In genomic region chr3:63637913-63638312, GRCm38 (mm10) we compare ENCODE assay signal across 25 mouse cellular contexts.
A peak's percentile ranks its signal among the peaks of the same experiment; 100 is the strongest.
DNase-seq lines count a peak whose midpoint lies in the region; ATAC-seq and TF ChIP-seq lines count a peak whose summit lies in the region.
"Had no signal": no experiment of that assay in that cellular context is flagged by ENCODE, and none has a peak within 500 bp of the region (broad histone marks: within the 10 kb centered on the region; RNA-seq: fewer than 3 reads in every experiment).

No protein-coding gene starts in this region.

- H3K27ac ChIP-seq in hindbrain, embryonic 12.5 days, result no peak overlapping the region
- no peak overlapping the region for H3K27ac ChIP-seq in hindbrain, embryonic 10.5 days
- no peak overlapping the region for H3K27ac ChIP-seq in midbrain, embryonic 13.5 days
- H3K27ac ChIP-seq in midbrain, postnatal 0 days (ENCODE audit: low read depth, low read length), result no peak overlapping the region
- no peak overlapping the region for H3K27ac ChIP-seq in hindbrain, embryonic 13.5 days
- H3K27ac ChIP-seq: embryonic facial prominence, embryonic 15.5 days; forebrain, embryonic 15.5 days; hindbrain, embryonic 15.5 days; limb, embryonic 12.5 days had no signal

- no peak overlapping the region for H3K4me3 ChIP-seq in hindbrain, embryonic 12.5 days
- H3K4me3 ChIP-seq in hindbrain, embryonic 10.5 days, result no peak overlapping the region
- no peak overlapping the region for H3K4me3 ChIP-seq in midbrain, embryonic 13.5 days (replicated peaks)
- H3K4me3 ChIP-seq in midbrain, postnatal 0 days (ENCODE audit: low read depth, low read length), result no peak overlapping the region
- H3K4me3 ChIP-seq in hindbrain, embryonic 13.5 days, result no peak overlapping the region
- H3K4me3 ChIP-seq: embryonic facial prominence, embryonic 15.5 days; forebrain, embryonic 15.5 days; heart, embryonic 12.5 days; hindbrain, embryonic 15.5 days; limb, embryonic 12.5 days had no signal

- no peak for DNase-seq in hindbrain, embryonic 10.5 days (ENCODE audit: low spot score)
- DNase-seq in midbrain, postnatal 0 days (ENCODE audit: low spot score), result no peak
- peak; percentile 11 to 12 for DNase-seq in layer of hippocampus, adult 8-10 months (ENCODE audit: low spot score in 2 of 2)
- no peak for DNase-seq in adrenal gland, postnatal 4 days (ENCODE audit: low spot score in 2 of 2)
- no peak for DNase-seq in lung, postnatal 14 days
- DNase-seq: adrenal gland, adult 2 months; cerebellum, adult 8-10 months; gastrocnemius, postnatal 14 days; heart, adult 11 months; heart, postnatal 10 days; kidney, adult 9 months; kidney, postnatal 14 days; liver, postnatal 0 days; thymus, postnatal 14 days had no signal

- WGBS in hindbrain, embryonic 12.5 days, result 71% methylated on average over 5 of the region's 5 CpGs
- 72% methylated on average over 5 of the region's 5 CpGs for WGBS in hindbrain, embryonic 10.5 days
- WGBS in midbrain, embryonic 13.5 days, result 63% methylated on average over 5 of the region's 5 CpGs
- 67% methylated on average over 5 of the region's 5 CpGs for WGBS in midbrain, postnatal 0 days
- WGBS in hindbrain, embryonic 13.5 days, result 64% methylated on average over 5 of the region's 5 CpGs

- TF ChIP-seq CTCF in midbrain, postnatal 0 days (IDR thresholded peaks at IDR 0.05), result no peak

- no peak overlapping the region for H3K9ac ChIP-seq in hindbrain, embryonic 12.5 days
- no peak overlapping the region for H3K9ac ChIP-seq in midbrain, embryonic 13.5 days (replicated peaks)
- H3K9ac ChIP-seq in midbrain, postnatal 0 days (replicated peaks; ENCODE audit: low read length, poor library complexity, severe bottlenecking), result no peak overlapping the region
- H3K9ac ChIP-seq in hindbrain, embryonic 13.5 days, result no peak overlapping the region
- H3K9ac ChIP-seq: embryonic facial prominence, embryonic 15.5 days; forebrain, embryonic 15.5 days; heart, embryonic 12.5 days; hindbrain, embryonic 15.5 days; limb, embryonic 12.5 days; liver, postnatal 0 days had no signal

- no peaks in the 10 kb centered on the region for H3K27me3 ChIP-seq in hindbrain, embryonic 12.5 days
- H3K27me3 ChIP-seq in hindbrain, embryonic 10.5 days (ENCODE audit: insufficient read depth, poor library complexity, severe bottlenecking), result no peaks in the 10 kb centered on the region
- H3K27me3 ChIP-seq in midbrain, embryonic 13.5 days, result no peaks in the 10 kb centered on the region
- H3K27me3 ChIP-seq in midbrain, postnatal 0 days (ENCODE audit: insufficient read depth, low read length), result no peaks in the 10 kb centered on the region
- no peaks in the 10 kb centered on the region for H3K27me3 ChIP-seq in hindbrain, embryonic 13.5 days
- H3K27me3 ChIP-seq: embryonic facial prominence, embryonic 15.5 days; forebrain, embryonic 15.5 days; heart, embryonic 12.5 days; hindbrain, embryonic 15.5 days; limb, embryonic 12.5 days had no signal

- H3K4me1 ChIP-seq in hindbrain, embryonic 12.5 days, result no peaks in the 10 kb centered on the region
- H3K4me1 ChIP-seq in hindbrain, embryonic 10.5 days (replicated peaks), result no peaks in the 10 kb centered on the region
- 0 out of 2 replicates have a peak, but pooled peaks cover 3% of the 10 kb centered on the region for H3K4me1 ChIP-seq in midbrain, embryonic 13.5 days (replicated peaks)
- H3K4me1 ChIP-seq in midbrain, postnatal 0 days (ENCODE audit: insufficient read depth, low read length), result no peaks in the 10 kb centered on the region
- H3K4me1 ChIP-seq in hindbrain, embryonic 13.5 days (replicated peaks), result peaks cover 6% of the 10 kb centered on the region; the same call in 1 of the 2 replicates
- H3K4me1 ChIP-seq: embryonic facial prominence, embryonic 15.5 days; forebrain, embryonic 15.5 days; heart, embryonic 12.5 days; hindbrain, embryonic 15.5 days; limb, embryonic 12.5 days had no signal

- H3K36me3 ChIP-seq in hindbrain, embryonic 12.5 days, result no peaks in the 10 kb centered on the region
- no peaks in the 10 kb centered on the region for H3K36me3 ChIP-seq in hindbrain, embryonic 10.5 days
- no peaks in the 10 kb centered on the region for H3K36me3 ChIP-seq in midbrain, embryonic 13.5 days
- H3K36me3 ChIP-seq in midbrain, postnatal 0 days (ENCODE audit: insufficient read depth, low read length), result no peaks in the 10 kb centered on the region
- no peaks in the 10 kb centered on the region for H3K36me3 ChIP-seq in hindbrain, embryonic 13.5 days
- H3K36me3 ChIP-seq: embryonic facial prominence, embryonic 15.5 days; forebrain, embryonic 15.5 days; heart, embryonic 12.5 days; hindbrain, embryonic 15.5 days; limb, embryonic 12.5 days had no signal

- peak; percentile 58 for ATAC-seq in hindbrain, embryonic 12.5 days (ENCODE audit: low FRiP score)
- peak; percentile 63; the same call in 1 of the 2 replicates for ATAC-seq in midbrain, embryonic 13.5 days
- ATAC-seq in midbrain, postnatal 0 days (ENCODE audit: low FRiP score), result no peak
- ATAC-seq in hindbrain, embryonic 13.5 days (ENCODE audit: low FRiP score), result peak; percentile 36; the same call in 1 of the 2 replicates
- ATAC-seq: forebrain, embryonic 15.5 days; intestine, embryonic 16.5 days; liver, postnatal 0 days; lung, postnatal 0 days had no signal

- no peak overlapping the region for H3K4me2 ChIP-seq in hindbrain, embryonic 12.5 days (replicated peaks)
- no peak overlapping the region for H3K4me2 ChIP-seq in midbrain, embryonic 13.5 days (replicated peaks)
- no peak overlapping the region for H3K4me2 ChIP-seq in midbrain, postnatal 0 days (ENCODE audit: low read depth, low read length, poor library complexity, severe bottlenecking)
- no peak overlapping the region for H3K4me2 ChIP-seq in hindbrain, embryonic 13.5 days
- H3K4me2 ChIP-seq: embryonic facial prominence, embryonic 15.5 days; forebrain, embryonic 15.5 days; heart, embryonic 12.5 days; hindbrain, embryonic 15.5 days; limb, embryonic 12.5 days; liver, embryonic 11.5 days had no signal

- H3K9me3 ChIP-seq in hindbrain, embryonic 12.5 days (replicated peaks), result no peaks in the 10 kb centered on the region
- no peaks in the 10 kb centered on the region for H3K9me3 ChIP-seq in hindbrain, embryonic 10.5 days
- no peaks in the 10 kb centered on the region for H3K9me3 ChIP-seq in midbrain, embryonic 13.5 days
- no peaks in the 10 kb centered on the region for H3K9me3 ChIP-seq in midbrain, postnatal 0 days (ENCODE audit: low read length)
- no peaks in the 10 kb centered on the region for H3K9me3 ChIP-seq in hindbrain, embryonic 13.5 days
- H3K9me3 ChIP-seq: embryonic facial prominence, embryonic 15.5 days; forebrain, embryonic 15.5 days; heart, embryonic 12.5 days; hindbrain, embryonic 15.5 days; limb, embryonic 12.5 days had no signal

Comparison
In these comparisons a context has a peak if more than half of its experiments do, and no peak if none do; other contexts are left out.
1. DNase-seq: peak in layer of hippocampus, adult 8-10 months (2 of 2); none in hindbrain, embryonic 10.5 days (single experiment), midbrain, postnatal 0 days (single experiment), adrenal gland, postnatal 4 days (0 of 2) and lung, postnatal 14 days (single experiment).